Mouse (Mus musculus) spleen, adult 2 months (tissue): ENCODE results near the gene Zfhx3.

Source experiments
- CTCF ChIP-seq: fragments of 200-500 bp; IDR thresholded peaks from 2 replicates; pipeline ENCODE4 v1.5.1; 2011; ENCODE audit warnings: mild to moderate bottlenecking, inconsistent platforms; ENCODE audit not compliant: insufficient read depth, insufficient read length, insufficient replicate concordance; ENCODE audit errors: extremely low read depth
- POLR2A ChIP-seq: fragments of 200-500 bp; IDR thresholded peaks from 2 replicates; pipeline ENCODE4 v1.6.1; 2011; ENCODE audit warnings: low read depth, low read length, inconsistent platforms

DNA sequence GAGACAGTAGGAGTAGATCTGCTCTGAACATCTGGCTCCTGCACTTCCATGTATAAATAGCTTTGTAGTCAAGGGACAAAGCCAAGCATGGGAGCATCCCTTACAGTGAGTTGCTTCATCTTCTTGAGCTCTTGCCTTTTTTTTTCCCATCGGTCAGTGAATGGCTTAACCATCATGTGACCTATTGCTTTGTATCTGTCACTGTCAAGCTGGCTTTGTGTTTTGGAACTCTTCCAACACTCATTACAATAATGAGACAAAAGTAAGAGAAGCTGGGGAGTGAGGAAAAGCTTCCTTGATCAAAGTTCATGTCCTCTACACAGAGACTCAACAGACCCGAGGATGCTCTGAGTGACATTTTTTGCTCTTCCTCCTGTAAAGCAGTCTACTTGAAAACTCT lies 183.0 kb downstream of the Zfhx3 start:
- TF ChIP-seq POLR2A (no peak), CTCF (no peak)
